Mouse (Mus musculus) embryonic facial prominence, embryonic 10.5 days (tissue): Measurements from ENCODE around the gene Kif16b. TPM values are rescaled to one million over a fixed set of nuclear protein-coding genes. Genes with fewer than 3 reads are reported as not detected.

Source experiments
- DNase-seq: peaks from one replicate; pipeline ENCODE4 v3.0.0-alpha.2; 2017; ENCODE audit warnings: low spot score
- H3K27ac ChIP-seq: fragments of 300-500 bp; sonication (generic); replicated peaks from 2 replicates; pipeline ENCODE4 v1.5.1; 2016; ENCODE audit warnings: mild to moderate bottlenecking
- H3K27me3 ChIP-seq: fragments of 300-500 bp; sonication (generic); replicated peaks from 2 replicates; pipeline ENCODE4 v1.6.1; 2016; ENCODE audit warnings: low read depth, mild to moderate bottlenecking; ENCODE audit not compliant: poor library complexity, severe bottlenecking
- H3K36me3 ChIP-seq: fragments of 300-500 bp; sonication (generic); replicated peaks from 2 replicates; pipeline ENCODE4 v1.6.1; 2016; ENCODE audit warnings: mild to moderate bottlenecking, moderate library complexity
- H3K4me1 ChIP-seq: fragments of 300-500 bp; sonication (generic); 2 replicates; pipeline ENCODE4 v1.6.1; 2016
- H3K4me3 ChIP-seq: fragments of 300-500 bp; sonication (generic); 2 replicates; pipeline ENCODE4 v1.5.1; 2016; ENCODE audit warnings: mild to moderate bottlenecking, moderate library complexity
- H3K9me3 ChIP-seq: fragments of 300-500 bp; sonication (generic); 2 replicates; pipeline ENCODE4 v1.6.1; 2016; ENCODE audit warnings: mild to moderate bottlenecking
- whole genome bisulfite sequencing: fragments of 180-500 bp; shearing (Covaris S2); methylation state at CpG from one replicate; pipeline ENCODE4 v1.1.7; 2016; 5-methylcytosine and 5-hydroxymethylcytosine counted together
- polyA plus RNA-seq: library from polyadenylated mRNA; unstranded; fragments of >200 nt; fragmentation: Nextera tagmentation; extraction: Ambion mirVana; gene quantifications from 2 replicates; pipeline ENCODE4 v1.2.1, GENCODE M21; 2016

Gene Kif16b
- polyA plus RNA-seq, 1 experiment from 2014 or later, result 8.9 TPM

- Histone ChIP-seq H3K4me3 (no peak overlapping the region), H3K9me3 (no peaks in the 10 kb centered on the region), H3K27ac (no peak overlapping the region), H3K27me3 (no peaks in the 10 kb centered on the region), H3K4me1 (peaks cover 10% of the 10 kb centered on the region; the same call in 1 of the 2 replicates), H3K36me3 (peaks cover 2% of the 10 kb centered on the region; the same call in 1 of the 2 replicates)
- DNase-seq, result peak; percentile 31
- WGBS, result 60% methylated on average over 4 of the region's 4 CpGs
Measured at GRCm38 (mm10) chr2:142717591-142717990, 183.7 kb downstream of the Kif16b start.

DNA sequence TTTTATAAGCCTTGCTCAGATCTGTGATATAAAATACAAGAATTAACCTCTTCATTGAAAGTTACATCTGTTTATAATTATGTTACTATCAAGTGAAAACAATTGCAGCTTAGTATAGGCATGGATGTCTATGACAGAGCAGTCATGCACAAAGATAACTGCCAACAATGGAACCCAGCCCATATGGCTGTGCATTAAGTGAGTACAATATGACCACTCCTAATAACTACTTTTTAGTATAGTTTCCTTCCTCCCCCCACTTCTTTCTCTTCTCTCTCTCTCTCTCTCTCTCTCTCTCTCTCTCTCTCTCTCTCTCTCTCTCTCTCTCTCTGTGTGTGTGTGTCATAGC is 185.4 kb downstream of the Kif16b start:
- Histone ChIP-seq H3K27ac (no peak overlapping the region), H3K4me1 (peaks cover 10% of the 10 kb centered on the region; the same call in 1 of the 2 replicates), H3K27me3 (no peaks in the 10 kb centered on the region), H3K36me3 (peaks cover 13% of the 10 kb centered on the region), H3K9me3 (no peaks in the 10 kb centered on the region), H3K4me3 (no peak overlapping the region)
- DNase-seq, result no peak

DNA sequence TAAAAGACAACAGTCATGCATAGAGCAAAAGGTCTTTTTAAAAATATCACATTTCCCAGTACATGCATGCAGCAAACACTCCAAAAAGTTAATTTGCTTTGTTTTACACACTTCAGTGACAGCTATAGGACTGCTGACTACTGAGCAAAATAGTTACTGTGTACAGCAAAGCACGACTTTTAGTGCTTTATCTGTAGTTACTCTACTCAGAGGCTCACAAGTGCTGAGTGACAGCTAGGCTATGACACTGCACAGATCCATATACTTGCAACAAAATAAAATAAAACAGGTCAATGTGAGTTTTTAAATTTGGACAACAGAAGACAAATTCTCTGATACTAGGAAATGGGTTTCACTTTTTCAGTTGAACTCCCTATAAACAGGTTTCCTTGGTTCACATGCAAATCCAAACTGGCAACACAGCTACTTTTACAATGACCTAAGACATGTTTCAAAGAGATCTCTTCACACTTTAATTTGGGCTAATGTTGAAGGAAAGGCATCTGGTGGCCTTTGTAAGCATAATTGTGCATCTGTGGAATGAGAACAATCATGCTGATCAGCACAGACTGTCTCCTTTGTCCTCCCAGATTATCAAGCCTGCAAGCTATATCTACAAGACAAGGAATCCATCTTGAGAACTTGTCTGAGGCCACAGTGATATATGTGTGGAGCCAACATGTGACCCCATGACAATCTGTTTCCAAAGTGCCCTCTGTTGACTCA is 186.0 kb downstream of the Kif16b start:
- Histone ChIP-seq H3K27me3 (no peaks in the 10 kb centered on the region), H3K4me3 (no peak overlapping the region), H3K9me3 (no peaks in the 10 kb centered on the region), H3K4me1 (peaks cover 10% of the 10 kb centered on the region; the same call in 1 of the 2 replicates), H3K27ac (no peak overlapping the region), H3K36me3 (peaks cover 13% of the 10 kb centered on the region)
- WGBS, result 74% methylated on average over 1 of the region's 1 CpGs
- DNase-seq, result no peak

GRCm38 (mm10) chr2:142712727-142713126 is 188.6 kb downstream of the Kif16b start:
- Histone ChIP-seq H3K4me3 (no peak overlapping the region), H3K27me3 (no peaks in the 10 kb centered on the region), H3K36me3 (peaks cover 13% of the 10 kb centered on the region), H3K27ac (no peak overlapping the region), H3K4me1 (peaks cover 10% of the 10 kb centered on the region; the same call in 1 of the 2 replicates), H3K9me3 (no peaks in the 10 kb centered on the region)
- 89% methylated on average over 11 of the region's 11 CpGs for WGBS
- no peak for DNase-seq

DNA sequence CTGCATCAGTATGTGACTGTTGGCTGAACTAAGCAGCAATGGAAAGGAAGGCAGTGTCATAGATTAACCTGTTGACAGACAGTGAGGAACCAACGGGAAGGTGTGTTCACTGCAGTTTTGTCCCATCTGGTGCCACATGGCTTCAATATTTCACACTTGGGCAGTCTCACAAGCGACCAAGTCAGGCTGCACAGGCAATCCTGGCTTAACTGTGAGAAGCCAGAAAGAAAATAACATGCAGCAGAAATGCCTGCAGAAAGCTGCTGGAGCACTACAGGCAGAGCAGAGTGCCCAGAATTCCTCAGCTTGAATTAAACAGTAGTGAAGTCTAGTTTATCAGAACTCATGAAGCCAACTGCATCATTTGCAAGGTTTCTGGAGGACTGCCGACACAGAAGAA is 192.0 kb downstream of the Kif16b start:
- Histone ChIP-seq H3K4me1 (no peaks in the 10 kb centered on the region), H3K36me3 (peaks cover 13% of the 10 kb centered on the region), H3K27me3 (no peaks in the 10 kb centered on the region), H3K4me3 (no peak overlapping the region), H3K9me3 (no peaks in the 10 kb centered on the region), H3K27ac (no peak overlapping the region)
- no peak for DNase-seq
- WGBS, result 85% methylated on average over 3 of the region's 3 CpGs

GRCm38 (mm10) chr2:142700689-142701088 is 200.6 kb downstream of the Kif16b start:
- Histone ChIP-seq H3K36me3 (0 out of 2 replicates have a peak, but pooled peaks cover 4% of the 10 kb centered on the region), H3K27me3 (no peaks in the 10 kb centered on the region), H3K27ac (no peak overlapping the region), H3K4me3 (no peak overlapping the region), H3K4me1 (peaks cover 10% of the 10 kb centered on the region; the same call in 1 of the 2 replicates), H3K9me3 (no peaks in the 10 kb centered on the region)
- no peak for DNase-seq
- 73% methylated on average over 4 of the region's 4 CpGs for WGBS

GRCm38 (mm10) chr2:142698650-142699049 is 202.7 kb downstream of the Kif16b start:
- no peaks in the 10 kb centered on the region for H3K9me3 ChIP-seq
- DNase-seq, result no peak
- H3K27ac ChIP-seq, result no peak overlapping the region
- H3K36me3 ChIP-seq, result 0 out of 2 replicates have a peak, but pooled peaks cover 4% of the 10 kb centered on the region
- peaks cover 16% of the 10 kb centered on the region for H3K4me1 ChIP-seq
- 90% methylated on average over 3 of the region's 3 CpGs for WGBS
- no peak overlapping the region for H3K4me3 ChIP-seq
- H3K27me3 ChIP-seq, result no peaks in the 10 kb centered on the region

GRCm38 (mm10) chr2:142694936-142695331 is 206.4 kb downstream of the Kif16b start:
- 94% methylated on average over 1 of the region's 1 CpGs for WGBS
- 0 out of 2 replicates have a peak, but pooled peaks cover 3% of the 10 kb centered on the region for H3K36me3 ChIP-seq
- no peaks in the 10 kb centered on the region for H3K9me3 ChIP-seq
- no peaks in the 10 kb centered on the region for H3K27me3 ChIP-seq
- DNase-seq, result no peak
- H3K27ac ChIP-seq, result no peak overlapping the region
- no peak overlapping the region for H3K4me3 ChIP-seq
- H3K4me1 ChIP-seq, result peaks cover 10% of the 10 kb centered on the region

- H3K27ac ChIP-seq, result no peak overlapping the region
- H3K27me3 ChIP-seq, result no peaks in the 10 kb centered on the region
- H3K36me3 ChIP-seq, result no peaks in the 10 kb centered on the region
- no peak overlapping the region for H3K4me3 ChIP-seq
- DNase-seq, result no peak
- no peaks in the 10 kb centered on the region for H3K9me3 ChIP-seq
- WGBS, result 80% methylated on average over 3 of the region's 3 CpGs
- H3K4me1 ChIP-seq, result peaks cover 8% of the 10 kb centered on the region
Measured at GRCm38 (mm10) chr2:142694019-142694935, 207.1 kb downstream of the Kif16b start.

DNA sequence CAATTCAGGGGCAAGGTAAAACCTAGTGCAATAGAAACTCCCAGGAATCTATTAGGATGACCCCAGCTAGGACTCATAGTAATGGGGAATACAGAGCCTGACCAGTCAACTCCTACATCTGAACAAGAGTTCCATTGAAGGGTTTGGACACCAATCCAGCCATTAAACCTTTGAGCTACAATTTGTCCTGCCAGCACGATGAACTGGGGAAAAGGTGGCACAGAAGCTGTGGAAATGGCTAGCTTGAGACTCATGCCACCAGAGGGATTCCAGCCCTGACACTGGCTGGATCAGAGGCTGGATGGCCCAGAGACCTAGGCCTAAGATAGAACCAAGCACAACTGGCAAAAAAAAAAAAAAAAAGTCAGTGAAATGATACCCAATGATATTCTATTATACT is 207.9 kb downstream of the Kif16b start:
- DNase-seq, result no peak
- Histone ChIP-seq H3K36me3 (no peaks in the 10 kb centered on the region), H3K4me1 (peaks cover 8% of the 10 kb centered on the region), H3K9me3 (no peaks in the 10 kb centered on the region), H3K4me3 (no peak overlapping the region), H3K27me3 (no peaks in the 10 kb centered on the region), H3K27ac (no peak overlapping the region)
- 98% methylated on average over 1 of the region's 1 CpGs for WGBS

DNA sequence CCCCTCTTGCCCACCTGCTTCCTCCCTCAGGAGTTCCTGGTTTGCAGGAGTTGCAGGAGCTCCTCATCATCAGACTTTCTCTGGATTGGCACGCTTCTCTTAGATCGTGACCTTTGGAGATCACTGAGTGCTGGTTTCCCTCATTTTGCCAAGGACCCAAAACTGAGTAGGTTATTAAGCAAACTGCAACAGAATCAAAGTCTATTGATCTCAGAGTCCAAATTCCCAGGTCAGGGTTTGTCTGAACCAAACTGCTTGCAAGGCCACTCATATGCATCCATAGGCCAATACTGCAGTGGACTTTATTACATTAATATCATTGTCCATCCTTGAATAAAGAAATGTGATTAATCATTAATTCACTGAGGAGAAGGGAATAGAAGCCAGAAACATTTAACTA is 211.8 kb downstream of the Kif16b start:
- no peak overlapping the region for H3K4me3 ChIP-seq
- H3K9me3 ChIP-seq, result no peaks in the 10 kb centered on the region
- H3K36me3 ChIP-seq, result no peaks in the 10 kb centered on the region
- no peaks in the 10 kb centered on the region for H3K27me3 ChIP-seq
- H3K4me1 ChIP-seq, result peaks cover 4% of the 10 kb centered on the region
- no peak for DNase-seq
- H3K27ac ChIP-seq, result no peak overlapping the region
- 83% methylated on average over 2 of the region's 2 CpGs for WGBS

DNA sequence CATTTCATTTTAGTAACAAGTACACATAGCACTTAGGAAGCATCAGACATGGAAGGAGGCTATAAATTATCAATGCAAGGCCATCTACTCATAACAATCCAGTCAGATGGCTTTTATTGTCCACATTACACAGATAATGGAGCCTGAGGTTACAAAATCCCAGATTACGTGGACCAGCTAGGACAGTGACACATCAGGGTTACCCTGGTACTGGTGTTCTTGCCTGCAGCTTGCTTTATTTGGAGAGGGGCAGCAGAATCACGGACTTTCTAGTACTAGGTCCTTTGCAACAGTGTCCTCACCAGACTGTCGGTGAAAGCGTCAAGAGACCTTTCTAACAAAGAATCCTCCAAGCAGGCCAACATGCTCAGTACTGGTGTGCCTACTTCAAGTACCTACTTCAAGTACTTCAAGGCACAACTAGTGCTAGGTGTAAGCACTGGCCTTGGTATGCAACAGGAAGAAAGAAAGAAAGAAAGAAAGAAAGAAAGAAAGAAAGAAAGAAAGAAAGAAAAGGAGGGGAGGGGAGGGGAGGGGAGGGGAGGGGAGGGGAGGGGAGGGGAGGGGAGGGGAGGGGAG is 213.3 kb downstream of the Kif16b start:
- Histone ChIP-seq H3K27me3 (no peaks in the 10 kb centered on the region), H3K4me3 (no peak overlapping the region), H3K4me1 (no peaks in the 10 kb centered on the region), H3K36me3 (no peaks in the 10 kb centered on the region), H3K27ac (no peak overlapping the region), H3K9me3 (no peaks in the 10 kb centered on the region)
- no peak for DNase-seq
- WGBS, result 86% methylated on average over 4 of the region's 4 CpGs
